Mouse (Mus musculus) myocyte (in vitro differentiated cells): ENCODE results near the gene Slc25a38. TPM values are rescaled to one million over a fixed set of nuclear protein-coding genes. Genes with fewer than 3 reads are reported as not detected.
A peak's percentile ranks its signal among the peaks of the same experiment; 100 is the strongest.

Experiments used
- H3K27me3 ChIP-seq: one replicate; pipeline ENCODE4 v1.6.1; 2011; ENCODE audit not compliant: control insufficient read depth, insufficient read depth, insufficient read length
- H3K36me3 ChIP-seq: one replicate; pipeline ENCODE4 v1.6.1; 2011; ENCODE audit not compliant: control insufficient read depth, insufficient read depth
- H3K4me2 ChIP-seq: one replicate; pipeline ENCODE4 v1.6.1; 2011; ENCODE audit warnings: low read depth, control low read depth
- H3K4me3 ChIP-seq: one replicate; pipeline ENCODE4 v1.5.1; 2011; ENCODE audit warnings: mild to moderate bottlenecking, control low read depth, moderate library complexity
- H3K79me2 ChIP-seq: one replicate; pipeline ENCODE4 v1.6.1; 2011; ENCODE audit not compliant: control insufficient read depth, insufficient read depth
- H3ac ChIP-seq: one replicate; pipeline ENCODE4 v1.6.1; 2011; ENCODE audit not compliant: control insufficient read depth, insufficient read length
- CEBPB ChIP-seq: IDR thresholded peaks from 2 replicates; pipeline ENCODE4 v1.6.1; 2011; ENCODE audit warnings: mild to moderate bottlenecking, moderate library complexity; ENCODE audit not compliant: poor library complexity, insufficient read depth, severe bottlenecking
- E2F4 ChIP-seq: IDR thresholded peaks from one replicate; pipeline ENCODE4 v1.6.1; 2011; ENCODE audit warnings: mild to moderate bottlenecking, control low read depth, moderate library complexity; ENCODE audit not compliant: insufficient read depth
- MAX ChIP-seq: IDR thresholded peaks from one replicate; pipeline ENCODE4 v1.6.1; 2011; ENCODE audit warnings: low read depth, mild to moderate bottlenecking, control low read depth
- MYOD1 ChIP-seq, 3 experiments: IDR thresholded peaks; one replicate each; pipeline ENCODE4 v1.6.1; 2011; ENCODE audit warnings: control low read depth in 2 of 3, low read depth in 2 of 3, mild to moderate bottlenecking in 2 of 3, moderate library complexity in 1 of 3; ENCODE audit not compliant: insufficient read length in 2 of 3, control insufficient read depth in 1 of 3
- MYOG ChIP-seq, 3 experiments: IDR thresholded peaks; one replicate each; pipeline ENCODE4 v1.6.1; 2011; ENCODE audit warnings: control low read depth in 2 of 3, low read depth in 2 of 3, mild to moderate bottlenecking in 2 of 3; ENCODE audit not compliant: insufficient read length in 2 of 3, control insufficient read depth in 1 of 3, insufficient read depth in 1 of 3
- POLR2A ChIP-seq: IDR thresholded peaks from one replicate; pipeline ENCODE4 v1.6.1; 2011; ENCODE audit warnings: low read depth, mild to moderate bottlenecking, control low read depth, moderate library complexity; ENCODE audit not compliant: insufficient read length
- POLR2AphosphoS2 ChIP-seq: IDR thresholded peaks from one replicate; pipeline ENCODE4 v1.6.1; 2011; ENCODE audit warnings: low read depth, control low read depth; ENCODE audit not compliant: insufficient read length
- REST ChIP-seq: IDR thresholded peaks from one replicate; pipeline ENCODE4 v1.6.1; 2011; ENCODE audit warnings: mild to moderate bottlenecking, control low read depth, moderate library complexity; ENCODE audit not compliant: insufficient read depth, insufficient read length
- SRF ChIP-seq: IDR thresholded peaks from one replicate; pipeline ENCODE4 v1.6.1; 2011; ENCODE audit warnings: low read depth; ENCODE audit not compliant: control insufficient read depth, insufficient read length
- TCF12 ChIP-seq: IDR thresholded peaks from one replicate; pipeline ENCODE4 v1.6.1; 2011; ENCODE audit warnings: mild to moderate bottlenecking, control low read depth; ENCODE audit not compliant: poor library complexity, insufficient read depth, severe bottlenecking
- TCF3 ChIP-seq: IDR thresholded peaks from one replicate; pipeline ENCODE4 v1.6.1; 2011; ENCODE audit warnings: low read depth, control low read depth; ENCODE audit not compliant: insufficient read length
- USF1 ChIP-seq: IDR thresholded peaks from one replicate; pipeline ENCODE4 v1.6.1; 2011; ENCODE audit warnings: low read depth, mild to moderate bottlenecking, control low read depth, moderate library complexity
- polyA plus RNA-seq: library from polyadenylated mRNA; unstranded; fragments of >200 nt; fragmentation: generic; extraction: Trizol; gene quantifications from one replicate; pipeline ENCODE4 v1.2.1, GENCODE M21; 2012; ENCODE audit warnings: missing spikeins

Slc25a38 gene
- polyA plus RNA-seq, 1 experiment, result 12.9 TPM

- no peaks in the 10 kb centered on the region for H3K36me3 ChIP-seq
- no peak within 1 kb of the TSS for H3K4me3 ChIP-seq
- TF ChIP-seq SRF, result no peak
- TF ChIP-seq POLR2AphosphoS2, result no peak
- no peak for TF ChIP-seq CEBPB
- TF ChIP-seq POLR2A, result no peak
- no peak for TF ChIP-seq USF1
- no peak for TF ChIP-seq E2F4
- no peak for TF ChIP-seq TCF3
- no peak for TF ChIP-seq MYOD1 (IDR thresholded peaks at IDR 0.05; ENCODE audit: control insufficient read depth in 1 of 3, insufficient read length in 2 of 3, low read depth in 2 of 3)
- no peak for TF ChIP-seq TCF12
- TF ChIP-seq MAX, result no peak
- no peak within 1 kb of the TSS for H3K4me2 ChIP-seq
- H3ac ChIP-seq, result no peak within 1 kb of the TSS
- H3K27me3 ChIP-seq, result peaks cover 13% of the 10 kb centered on the region
- H3K79me2 ChIP-seq, result no peaks in the 10 kb centered on the region
These were observed 40.4 kb upstream of the Slc25a38 start, which contains the start of gene Cx3cr1 for GRCm38 (mm10) chr9:120069779-120070178. Gene Cx3cr1 (minus strand): TSS chr9:120069879.

- Histone ChIP-seq H3K4me2 (no peak overlapping the region), H3K27me3 (no peaks in the 10 kb centered on the region), H3ac (no peak overlapping the region), H3K36me3 (no peaks in the 10 kb centered on the region), H3K4me3 (no peak overlapping the region), H3K79me2 (no peaks in the 10 kb centered on the region)
- TF ChIP-seq TCF12, result no peak
- TF ChIP-seq MYOD1 (IDR thresholded peaks at IDR 0.05; ENCODE audit: control insufficient read depth in 1 of 3, insufficient read length in 2 of 3, low read depth in 2 of 3), result no peak
- no peak for TF ChIP-seq POLR2A
- TF ChIP-seq E2F4, result no peak
- no peak for TF ChIP-seq POLR2AphosphoS2
- no peak for TF ChIP-seq SRF
- no peak for TF ChIP-seq USF1
- no peak for TF ChIP-seq REST
- no peak for TF ChIP-seq CEBPB
- no peak for TF ChIP-seq TCF3
- no peak for TF ChIP-seq MYOG (IDR thresholded peaks at IDR 0.05; ENCODE audit: control insufficient read depth in 1 of 3, insufficient read depth in 1 of 3, insufficient read length in 2 of 3, low read depth in 2 of 3)
- no peak for TF ChIP-seq MAX
These were observed 38.9 kb upstream of the Slc25a38 start for GRCm38 (mm10) chr9:120071251-120071650.

- Histone ChIP-seq H3K4me2 (no peak overlapping the region), H3K36me3 (no peaks in the 10 kb centered on the region), H3K27me3 (no peaks in the 10 kb centered on the region), H3K4me3 (no peak overlapping the region), H3ac (no peak overlapping the region), H3K79me2 (no peaks in the 10 kb centered on the region)
- TF ChIP-seq CEBPB (no peak), MYOD1 (IDR thresholded peaks at IDR 0.05; ENCODE audit: control insufficient read depth in 1 of 3, insufficient read length in 2 of 3, low read depth in 2 of 3) (peak in 2 of 3 experiments; percentile 10 to 30), TCF12 (no peak), USF1 (no peak), SRF (no peak), MYOG (IDR thresholded peaks at IDR 0.05; ENCODE audit: control insufficient read depth in 1 of 3, insufficient read depth in 1 of 3, insufficient read length in 2 of 3, low read depth in 2 of 3) (peak in 1 of 3 experiments; percentile 26)
These were observed 37.0 kb upstream of the Slc25a38 start for GRCm38 (mm10) chr9:120073169-120073568.

GRCm38 (mm10) chr9:120074516-120074915 is 35.7 kb upstream of the Slc25a38 start:
- no peak overlapping the region for H3K4me3 ChIP-seq
- no peak overlapping the region for H3ac ChIP-seq
- no peaks in the 10 kb centered on the region for H3K27me3 ChIP-seq
- TF ChIP-seq MYOG (IDR thresholded peaks at IDR 0.05; ENCODE audit: control insufficient read depth in 1 of 3, insufficient read depth in 1 of 3, insufficient read length in 2 of 3, low read depth in 2 of 3) (no peak), TCF3 (no peak), MYOD1 (IDR thresholded peaks at IDR 0.05; ENCODE audit: control insufficient read depth in 1 of 3, insufficient read length in 2 of 3, low read depth in 2 of 3) (no peak), POLR2AphosphoS2 (no peak), SRF (no peak), USF1 (no peak), REST (no peak)
- no peak overlapping the region for H3K4me2 ChIP-seq
- H3K79me2 ChIP-seq, result no peaks in the 10 kb centered on the region
- H3K36me3 ChIP-seq, result no peaks in the 10 kb centered on the region

GRCm38 (mm10) chr9:120078241-120078640 is 31.9 kb upstream of the Slc25a38 start:
- no peak overlapping the region for H3K4me3 ChIP-seq
- H3ac ChIP-seq, result no peak overlapping the region
- TF ChIP-seq E2F4 (no peak), MYOD1 (IDR thresholded peaks at IDR 0.05; ENCODE audit: control insufficient read depth in 1 of 3, insufficient read length in 2 of 3, low read depth in 2 of 3) (no peak), REST (no peak), USF1 (no peak), TCF12 (no peak), MYOG (IDR thresholded peaks at IDR 0.05; ENCODE audit: control insufficient read depth in 1 of 3, insufficient read depth in 1 of 3, insufficient read length in 2 of 3, low read depth in 2 of 3) (no peak), POLR2A (no peak)
- H3K79me2 ChIP-seq, result no peaks in the 10 kb centered on the region
- peaks cover 5% of the 10 kb centered on the region for H3K27me3 ChIP-seq
- no peak overlapping the region for H3K4me2 ChIP-seq
- no peaks in the 10 kb centered on the region for H3K36me3 ChIP-seq
